In the genomic region with DNA sequence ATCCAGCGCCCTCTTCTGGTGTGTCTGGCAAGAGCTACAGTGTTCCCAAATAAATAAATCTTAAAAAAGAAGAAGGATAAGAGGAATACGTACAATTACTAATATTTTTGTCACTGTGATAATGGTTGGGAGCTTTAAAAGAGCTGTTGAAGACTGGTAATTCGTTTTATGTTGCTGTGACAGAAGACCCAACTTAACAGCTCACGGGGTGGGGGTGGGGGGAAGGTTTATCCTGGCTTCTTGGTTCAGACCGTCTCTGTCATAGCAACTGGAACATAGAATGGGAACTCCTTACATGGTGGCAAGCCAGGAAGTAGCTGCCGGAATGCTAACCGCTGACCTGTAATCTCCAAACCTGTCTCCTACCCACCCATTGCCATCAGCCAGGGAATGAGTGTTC, we compare ENCODE assay signal across 8 mouse cellular contexts. TPM values are rescaled to one million over a fixed set of nuclear protein-coding genes. Genes with fewer than 3 reads are reported as not detected.
DNase-seq lines count a peak whose midpoint lies in the region; ATAC-seq and TF ChIP-seq lines count a peak whose summit lies in the region.

Gene Tmem248, plus strand, starts transcription at position 301 of the 400 bp plus-strand sequence.

- H3K27ac ChIP-seq in bone marrow macrophage, adult 2 months (ENCODE audit: insufficient read depth, low read depth, low read length), result no peak within 1 kb of the TSS
- H3K27ac ChIP-seq in midbrain, embryonic 11.5 days (ENCODE audit: low read depth, low read length), result no peak within 1 kb of the TSS

- no peaks in the 10 kb centered on the region for H3K9me3 ChIP-seq in midbrain, embryonic 11.5 days (ENCODE audit: control insufficient read depth, low read length)

- DNase-seq in layer of hippocampus, adult 8-10 months (ENCODE audit: low spot score in 2 of 2), result no peak
- no peak for DNase-seq in layer of hippocampus, adult 11-12 months (ENCODE audit: low spot score)
- DNase-seq in gonadal fat pad, adult 2 months (ENCODE audit: low read depth), result no peak
- no peak for DNase-seq in large intestine, adult 2 months (ENCODE audit: low read depth, low spot score)
- no peak for DNase-seq in midbrain, embryonic 11.5 days (ENCODE audit: low spot score, missing footprints)
- DNase-seq in cerebellum, postnatal 25 days, result no peak
- DNase-seq in c-Kit-positive CD71-positive TER-119-positive erythroid progenitor cells, embryonic 14.5 days (ENCODE audit: low spot score), result no peak

- H3K4me3 ChIP-seq in bone marrow macrophage, adult 2 months (ENCODE audit: insufficient read depth, low read length), result no peak within 1 kb of the TSS
- H3K4me3 ChIP-seq in midbrain, embryonic 11.5 days (ENCODE audit: low read depth, low read length), result no peak within 1 kb of the TSS

- no peak within 1 kb of the TSS for H3K9ac ChIP-seq in midbrain, embryonic 11.5 days (ENCODE audit: low read length)

- peaks cover 2% of the 10 kb centered on the region for H3K36me3 ChIP-seq in midbrain, embryonic 11.5 days (ENCODE audit: control insufficient read depth, insufficient read depth, low read length)

- no peak for TF ChIP-seq CTCF in bone marrow macrophage, adult 2 months (IDR thresholded peaks at IDR 0.05; ENCODE audit: low read depth, low read length)

- no peaks in the 10 kb centered on the region for H3K27me3 ChIP-seq in midbrain, embryonic 11.5 days (ENCODE audit: control insufficient read depth, insufficient read depth, low read length)

- ATAC-seq in midbrain, embryonic 11.5 days (ENCODE audit: low FRiP score), result no peak

- H3K4me2 ChIP-seq in midbrain, embryonic 11.5 days, result no peak within 1 kb of the TSS

- WGBS in large intestine, adult 2 months, result 82% methylated on average over 7 of the region's 7 CpGs
- 79% methylated on average over 7 of the region's 7 CpGs for WGBS in midbrain, embryonic 11.5 days

- TF ChIP-seq POLR2A in bone marrow macrophage, adult 2 months (IDR thresholded peaks at IDR 0.05; ENCODE audit: borderline replicate concordance, low read depth, low read length), result no peak

- H3K4me1 ChIP-seq in bone marrow macrophage, adult 2 months (ENCODE audit: control insufficient read depth, insufficient read depth, low read length), result peaks cover 14% of the 10 kb centered on the region
- H3K4me1 ChIP-seq in midbrain, embryonic 11.5 days (ENCODE audit: control insufficient read depth, insufficient read depth, low read length), result peaks cover 6% of the 10 kb centered on the region; the same call in 1 of the 2 replicates

RNA-seq across cellular contexts. Expression of gene Tmem248, which starts in this region (rescaled TPM):
- total RNA-seq in layer of hippocampus, adult 8-10 months (2022), result 10 to 100 TPM; 40.7 to 43.8 (median 41.8) TPM
- polyA plus RNA-seq in bone marrow macrophage, adult 2 months (2012; ENCODE audit: insufficient read depth, insufficient read length, missing spikeins), result 30.3 and 33.4 TPM in 2 replicates
- polyA plus RNA-seq in gonadal fat pad, adult 2 months (2012; rRNA removed), result 39.7 and 55.6 TPM in 2 replicates
- polyA plus RNA-seq in large intestine, adult 2 months (2012; rRNA removed), result 24.4 and 26.2 TPM in 2 replicates
- 30.3 and 35.7 TPM in 2 replicates for polyA plus RNA-seq in midbrain, embryonic 11.5 days (2014; fragmentation: Nextera tagmentation; extraction: Ambion mirVana)
